Mouse (Mus musculus) embryo, embryonic 10.5 days (tissue): ENCODE results near the gene Olfr406.

Source experiments
- DNase-seq: peaks from one replicate; pipeline ENCODE4 v3.0.0-alpha.2; 2015; ENCODE audit warnings: low spot score

The Olfr406 gene

GRCm38 (mm10) chr11:74259508-74259907, at the start of gene Olfr406:
Olfr406 (plus strand) TSS chr11:74259808.
- DNase-seq = no peak

GRCm38 (mm10) chr11:74211279-74211678, 48.3 kb upstream of the Olfr406 start, which contains the start of gene Olfr43:
Olfr43 (minus strand) TSS chr11:74211379.
- DNase-seq = no peak

GRCm38 (mm10) chr11:74241201-74241600, 18.4 kb upstream of the Olfr406 start:
- no peak for DNase-seq

GRCm38 (mm10) chr11:74283436-74283835, 23.8 kb downstream of the Olfr406 start, which contains the start of gene Olfr59:
Olfr59 (plus strand) TSS chr11:74283736.
- DNase-seq = no peak

- DNase-seq = no peak
Measured at GRCm38 (mm10) chr11:74287256-74287655, 27.6 kb downstream of the Olfr406 start.
